Mouse (Mus musculus): Measurements from ENCODE around the gene Zfp617.
"Not testable (repeated sequence)": the region's sequence is repeated elsewhere in the genome, so short reads cannot be mapped to it uniquely, and the experiment has no call there.

Gene Zfp617

GRCm38 (mm10) chr8:71952489-71952888, 44.1 kb downstream of the Zfp617 start:
- DNase-seq (ENCODE audit: low spot score), result no peak

DNA sequence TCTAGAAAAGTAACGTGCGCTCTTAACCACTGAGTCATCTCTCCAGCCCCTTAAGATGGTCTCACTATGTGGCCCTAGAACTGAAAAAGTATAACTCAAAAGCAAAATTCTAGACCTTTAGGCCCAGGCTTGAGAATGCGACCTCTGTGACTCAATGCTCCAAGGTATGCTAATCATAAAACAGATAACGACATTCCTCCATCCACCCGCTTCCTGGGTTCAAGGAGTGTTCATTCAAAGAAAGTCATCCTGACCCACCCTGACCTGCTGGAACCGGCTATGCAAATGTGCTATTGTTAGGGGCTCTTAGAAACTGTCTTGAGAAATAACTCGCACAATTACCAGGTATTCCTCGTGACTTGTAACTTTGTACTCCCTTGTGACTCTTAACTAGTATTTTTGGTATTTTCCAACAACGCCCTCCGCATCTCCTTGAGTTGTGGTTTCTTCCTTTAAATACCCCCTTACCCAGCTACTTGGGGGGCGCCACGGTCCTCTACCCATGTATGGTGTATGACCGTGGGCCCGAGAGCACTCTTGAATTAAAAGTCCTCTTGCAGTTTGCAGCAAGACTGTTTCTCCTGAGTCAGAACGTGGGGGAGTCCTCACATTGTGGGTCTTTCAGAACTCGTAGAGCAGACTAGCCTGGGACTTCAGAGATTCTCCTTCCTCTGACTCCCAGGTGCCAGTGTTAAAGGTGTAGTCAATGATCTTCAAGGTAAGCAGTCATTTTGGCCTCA, 44.7 kb downstream of the Zfp617 start:
- not testable (repeated sequence) for DNase-seq (ENCODE audit: low spot score)

DNA sequence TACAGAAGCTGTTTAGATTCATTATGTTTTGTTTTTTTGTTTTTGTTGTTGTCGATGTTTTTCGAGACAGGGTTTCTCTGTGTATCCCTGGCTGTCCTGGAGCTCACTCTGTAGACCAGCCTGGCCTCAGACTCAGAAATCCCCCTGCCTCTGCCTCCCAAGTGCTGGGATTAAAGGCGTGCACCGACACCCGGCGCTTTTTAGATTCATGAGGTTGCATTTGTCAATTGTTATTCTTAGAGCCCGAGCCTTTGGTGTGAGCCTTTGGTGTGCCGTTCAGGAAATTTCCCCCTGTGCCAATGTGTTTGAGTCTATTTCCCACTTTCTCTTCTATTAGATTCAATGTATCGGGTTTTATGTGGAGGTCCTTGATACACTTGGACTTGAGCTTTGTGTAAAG, 46.2 kb downstream of the Zfp617 start:
- no peak for DNase-seq (ENCODE audit: low spot score)

GRCm38 (mm10) chr8:71960483-71960882, 52.0 kb downstream of the Zfp617 start:
- DNase-seq (ENCODE audit: low spot score), result no peak

GRCm38 (mm10) chr8:71961796-71962195, 53.4 kb downstream of the Zfp617 start:
- DNase-seq (ENCODE audit: low spot score), result no peak

- DNase-seq (ENCODE audit: low spot score), result no peak
Observed at GRCm38 (mm10) chr8:71964051-71964450, 55.6 kb downstream of the Zfp617 start.

DNA sequence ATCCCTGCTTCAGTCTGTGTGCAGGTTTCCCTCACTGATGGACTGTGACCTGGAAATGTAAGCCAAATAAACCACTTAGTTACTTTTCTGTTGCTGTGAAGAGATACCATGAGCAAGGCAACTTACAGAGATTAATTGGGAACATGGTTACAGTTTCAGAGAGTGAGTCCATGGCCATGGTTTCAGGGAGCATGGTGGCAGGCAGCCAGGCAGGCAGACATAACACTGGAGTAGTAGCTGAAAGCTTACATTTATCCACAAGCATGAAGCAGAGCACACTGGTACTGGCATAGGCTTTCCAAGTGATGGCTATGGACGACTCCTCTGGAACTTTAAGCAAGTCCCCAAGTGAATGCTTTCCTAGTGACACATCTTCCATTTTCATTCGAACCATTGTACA, 56.7 kb downstream of the Zfp617 start:
- DNase-seq (ENCODE audit: low spot score), result no peak

- DNase-seq (ENCODE audit: low spot score), result no peak
Observed at GRCm38 (mm10) chr8:71966411-71966810, 58.0 kb downstream of the Zfp617 start.

- no peak for DNase-seq (ENCODE audit: low spot score)
Observed at GRCm38 (mm10) chr8:71967261-71967660, 58.8 kb downstream of the Zfp617 start.

- no peak for DNase-seq (ENCODE audit: low spot score)
Observed at GRCm38 (mm10) chr8:71968100-71968499, 59.7 kb downstream of the Zfp617 start.

GRCm38 (mm10) chr8:71968636-71969035, 60.2 kb downstream of the Zfp617 start:
- no peak for DNase-seq (ENCODE audit: low spot score)

DNA sequence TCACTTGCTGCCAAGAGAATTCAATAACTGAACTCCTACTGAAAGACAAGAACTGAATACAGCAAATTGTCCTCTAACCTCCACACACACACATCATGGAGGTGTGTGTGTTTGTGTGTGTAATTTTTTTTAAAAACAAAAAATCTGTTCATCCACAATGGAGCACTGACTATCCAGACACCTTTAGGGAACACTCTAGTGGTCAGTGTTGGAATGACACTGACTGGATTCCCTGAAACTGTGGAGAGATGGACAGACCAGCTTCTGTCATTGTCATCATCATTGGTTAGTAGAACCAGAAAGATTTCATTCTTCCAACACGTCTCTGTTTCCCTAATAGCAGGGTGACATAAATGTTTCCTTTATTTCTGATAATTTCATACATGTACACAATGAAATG, 63.5 kb downstream of the Zfp617 start:
- no peak for DNase-seq (ENCODE audit: low spot score)

DNA sequence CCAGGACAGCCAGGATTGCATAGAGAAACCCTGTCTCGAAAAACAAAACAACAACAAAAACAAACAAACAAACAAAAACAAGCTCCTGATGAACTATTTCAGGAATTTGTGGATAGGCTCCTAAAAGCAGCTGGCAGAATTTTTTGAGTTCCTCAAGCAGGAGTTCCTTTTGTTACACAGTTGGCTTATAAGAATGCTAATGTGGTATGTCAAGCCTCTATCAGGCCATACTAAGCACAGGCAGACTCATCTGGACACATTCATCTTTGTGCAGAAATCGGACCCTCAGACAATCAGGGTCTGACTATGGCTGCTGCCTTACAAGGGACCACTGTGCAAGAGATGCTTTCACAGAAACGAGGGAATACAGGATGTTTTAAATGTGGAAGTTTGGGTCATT, 65.8 kb downstream of the Zfp617 start:
- DNase-seq (ENCODE audit: low spot score), result no peak

GRCm38 (mm10) chr8:71981032-71981431, 72.6 kb downstream of the Zfp617 start:
- DNase-seq (ENCODE audit: low spot score), result no peak

- DNase-seq (ENCODE audit: low spot score), result no peak
Observed at GRCm38 (mm10) chr8:71981456-71981855, 73.0 kb downstream of the Zfp617 start.
